Mouse (Mus musculus): ENCODE results near the gene Magea3.
"Not testable (repeated sequence)": the region's sequence is repeated elsewhere in the genome, so short reads cannot be mapped to it uniquely, and the experiment has no call there.

Magea3 gene

GRCm38 (mm10) chrX:154949405-154949804, at the start of gene Magea3:
Magea3 (minus strand) TSS chrX:154949505.
- not testable (repeated sequence) for DNase-seq (ENCODE audit: low spot score)

GRCm38 (mm10) chrX:154995750-154996149, 46.4 kb upstream of the Magea3 start, which contains the start of gene Magea8:
Magea8 (minus strand) TSS chrX:154995850.
- not testable (repeated sequence) for DNase-seq (ENCODE audit: low spot score)

DNA sequence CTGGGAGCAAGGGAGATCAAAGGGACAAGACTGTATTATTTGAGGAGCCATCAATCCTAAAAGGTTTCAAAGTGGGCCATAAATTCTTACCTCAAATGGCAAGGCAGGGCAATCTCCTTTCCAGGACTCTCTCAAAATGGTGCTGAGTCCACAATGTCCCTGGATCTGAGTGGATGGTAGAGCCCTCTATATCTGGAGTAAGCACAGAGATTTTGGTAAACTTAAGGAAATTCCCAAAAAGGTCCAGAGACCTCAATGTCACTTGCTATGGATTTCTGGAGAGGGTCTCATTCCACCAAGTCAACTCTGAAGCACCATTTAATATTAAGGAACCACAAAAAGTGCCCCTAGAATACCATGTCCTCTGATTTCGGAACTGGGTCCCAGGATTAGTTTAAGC, 13.4 kb downstream of the Magea3 start, which contains the start of gene Magea6:
Gene Magea6, minus strand, starts transcription at position 101 of the 400 bp plus-strand sequence.
- not testable (repeated sequence) for DNase-seq (ENCODE audit: low spot score)

Measured in lung, postnatal 25 days (tissue).